Mouse (Mus musculus) cerebellum, adult 2 months (tissue): ENCODE measurements around the gene Xpo5.

Experiments used
- CTCF ChIP-seq: fragments of 200-500 bp; IDR thresholded peaks from 2 replicates; pipeline ENCODE4 v1.5.1; 2011; ENCODE audit warnings: low read depth, mild to moderate bottlenecking, control low read depth, low read length, moderate library complexity, borderline replicate concordance; ENCODE audit not compliant: insufficient read depth
- POLR2A ChIP-seq: fragments of 200-500 bp; IDR thresholded peaks from 2 replicates; pipeline ENCODE4 v1.6.1; 2011; ENCODE audit warnings: low read length, control low read depth, borderline replicate concordance; ENCODE audit not compliant: insufficient read depth

GRCm38 (mm10) chr17:46237079-46237478, 34.5 kb downstream of the Xpo5 start:
- TF ChIP-seq POLR2A (no peak), CTCF (no peak)
